Comparison of ENCODE assay signal across 14 mouse cellular contexts in genomic region chr4:131391119-131391923, GRCm38 (mm10).
DNase-seq lines count a peak whose midpoint lies in the region; ATAC-seq and TF ChIP-seq lines count a peak whose summit lies in the region.
"Had no signal": no experiment of that assay in that cellular context is flagged by ENCODE, and none has a peak within 500 bp of the region (broad histone marks: within the 10 kb centered on the region; RNA-seq: fewer than 3 reads in every experiment).

No protein-coding gene starts in this region.

- no peak overlapping the region for H3K9ac ChIP-seq in intestine, embryonic 15.5 days
- H3K9ac ChIP-seq in intestine, embryonic 16.5 days (ENCODE audit: low read depth, low read length) = no peak overlapping the region
- 0 out of 2 replicates have a peak overlapping the region, but pooled peaks have one; percentile 33 for H3K9ac ChIP-seq in CH12.LX (ENCODE audit: insufficient read depth, low read depth)
- H3K9ac ChIP-seq in hindbrain, embryonic 11.5 days (ENCODE audit: low read depth, low read length) = no peak overlapping the region
- no peak overlapping the region for H3K9ac ChIP-seq in midbrain, embryonic 13.5 days (replicated peaks)
- H3K9ac ChIP-seq in intestine, postnatal 0 days (ENCODE audit: low read depth, low read length) = no peak overlapping the region
- H3K9ac ChIP-seq: heart, embryonic 15.5 days; limb, embryonic 13.5 days had no signal

- TF ChIP-seq RAD21 in CH12.LX (IDR thresholded peaks at IDR 0.05; ENCODE audit: low read depth, low read length) = no peak; the same call in none of the 2 replicates

- H3K27ac ChIP-seq in intestine, embryonic 15.5 days = no peak overlapping the region
- H3K27ac ChIP-seq in intestine, embryonic 16.5 days (ENCODE audit: low read length) = no peak overlapping the region
- H3K27ac ChIP-seq in CH12.LX (ENCODE audit: insufficient read depth, low read depth) = peak overlapping the region; percentile 97
- H3K27ac ChIP-seq in hindbrain, embryonic 11.5 days (ENCODE audit: low read depth, low read length) = peak overlapping the region; percentile 66
- peak overlapping the region; percentile 56 for H3K27ac ChIP-seq in midbrain, embryonic 13.5 days
- H3K27ac ChIP-seq in intestine, postnatal 0 days (ENCODE audit: low read depth, low read length) = no peak overlapping the region
- H3K27ac ChIP-seq: heart, embryonic 15.5 days; limb, embryonic 13.5 days had no signal

- H3K4me2 ChIP-seq in intestine, embryonic 15.5 days (replicated peaks) = no peak overlapping the region
- no peak overlapping the region for H3K4me2 ChIP-seq in intestine, embryonic 16.5 days (ENCODE audit: low read depth, low read length)
- peak overlapping the region; percentile 86 for H3K4me2 ChIP-seq in CH12.LX (ENCODE audit: insufficient read depth, low read depth, poor library complexity, severe bottlenecking)
- no peak overlapping the region for H3K4me2 ChIP-seq in hindbrain, embryonic 11.5 days (replicated peaks; ENCODE audit: low read depth, low read length)
- no peak overlapping the region for H3K4me2 ChIP-seq in midbrain, embryonic 13.5 days (replicated peaks)
- H3K4me2 ChIP-seq in intestine, postnatal 0 days (replicated peaks; ENCODE audit: low read depth) = no peak overlapping the region
- H3K4me2 ChIP-seq: heart, embryonic 15.5 days; limb, embryonic 13.5 days had no signal

- TF ChIP-seq POLR2A in CH12.LX (IDR thresholded peaks at IDR 0.05; ENCODE audit: low read depth, low read length) = peak; percentile 37; the same call in 1 of the 2 replicates

- ATAC-seq in intestine, embryonic 15.5 days = peak; percentile 49
- no peak for ATAC-seq in intestine, embryonic 16.5 days
- ATAC-seq in hindbrain, embryonic 11.5 days (ENCODE audit: low FRiP score) = peak; percentile 86
- ATAC-seq in midbrain, embryonic 13.5 days = peak; percentile 53; the same call in 1 of the 2 replicates
- ATAC-seq in intestine, postnatal 0 days = no peak

- no peak overlapping the region for H3K4me3 ChIP-seq in intestine, embryonic 15.5 days (replicated peaks)
- no peak overlapping the region for H3K4me3 ChIP-seq in intestine, embryonic 16.5 days (ENCODE audit: low read length)
- H3K4me3 ChIP-seq in CH12.LX (replicated peaks in 1 of 3; ENCODE audit: low read depth in 2 of 3, low read length in 2 of 3, poor library complexity in 1 of 3) = no peak overlapping the region
- H3K4me3 ChIP-seq in hindbrain, embryonic 11.5 days (ENCODE audit: low read depth, low read length) = no peak overlapping the region
- no peak overlapping the region for H3K4me3 ChIP-seq in midbrain, embryonic 13.5 days (replicated peaks)
- no peak overlapping the region for H3K4me3 ChIP-seq in intestine, postnatal 0 days (ENCODE audit: low read depth, low read length)
- H3K4me3 ChIP-seq: heart, embryonic 15.5 days; limb, embryonic 13.5 days had no signal

- no peaks in the 10 kb centered on the region for H3K27me3 ChIP-seq in intestine, embryonic 15.5 days (replicated peaks)
- H3K27me3 ChIP-seq in intestine, embryonic 16.5 days (replicated peaks; ENCODE audit: control insufficient read depth, insufficient read depth, low read length) = no peaks in the 10 kb centered on the region
- no peaks in the 10 kb centered on the region for H3K27me3 ChIP-seq in CH12.LX (replicated peaks)
- no peaks in the 10 kb centered on the region for H3K27me3 ChIP-seq in hindbrain, embryonic 11.5 days (ENCODE audit: control insufficient read depth, insufficient read depth, low read length)
- H3K27me3 ChIP-seq in midbrain, embryonic 13.5 days = no peaks in the 10 kb centered on the region
- H3K27me3 ChIP-seq in intestine, postnatal 0 days (replicated peaks; ENCODE audit: control insufficient read depth, insufficient read depth, low read length) = no peaks in the 10 kb centered on the region
- H3K27me3 ChIP-seq: heart, embryonic 15.5 days had no signal

- WGBS in intestine, embryonic 15.5 days = 34% methylated on average over 10 of the region's 10 CpGs
- WGBS in intestine, embryonic 16.5 days = 38% methylated on average over 10 of the region's 10 CpGs
- 45% methylated on average over 10 of the region's 10 CpGs for WGBS in hindbrain, embryonic 11.5 days
- 46% methylated on average over 10 of the region's 10 CpGs for WGBS in midbrain, embryonic 13.5 days
- 31% methylated on average over 10 of the region's 10 CpGs for WGBS in intestine, postnatal 0 days

- DNase-seq in CH12.LX (ENCODE audit: extremely low read depth) = peak; percentile 98
- peak; percentile 70 for DNase-seq in hindbrain, embryonic 11.5 days (ENCODE audit: low spot score)
- no peak for DNase-seq in layer of hippocampus, postnatal 14 days (ENCODE audit: low spot score in 2 of 2)
- no peak for DNase-seq in layer of hippocampus, adult 8-10 months (ENCODE audit: low spot score in 2 of 2)
- DNase-seq: adrenal gland, postnatal 10 days; B cell, adult 2 months; cerebellum, adult 18-20 months; gastrocnemius, postnatal 10 days had no signal

- H3K9me3 ChIP-seq in intestine, embryonic 15.5 days = no peaks in the 10 kb centered on the region
- no peaks in the 10 kb centered on the region for H3K9me3 ChIP-seq in intestine, embryonic 16.5 days (ENCODE audit: control insufficient read depth, low read length)
- H3K9me3 ChIP-seq in CH12.LX (replicated peaks; ENCODE audit: low read length) = peaks cover 12% of the 10 kb centered on the region
- no peaks in the 10 kb centered on the region for H3K9me3 ChIP-seq in hindbrain, embryonic 11.5 days (ENCODE audit: control insufficient read depth, low read length)
- no peaks in the 10 kb centered on the region for H3K9me3 ChIP-seq in midbrain, embryonic 13.5 days
- H3K9me3 ChIP-seq in intestine, postnatal 0 days (ENCODE audit: control insufficient read depth) = no peaks in the 10 kb centered on the region; the same call in 1 of the 2 replicates
- H3K9me3 ChIP-seq: heart, embryonic 15.5 days had no signal

- dilution Hi-C loops in CH12.LX (cut with MboI; ENCODE audit: extremely low pct_ligation_motif_present, extremely low pct_unique_long_range_greater_than_20kb, low sequenced_read_pairs) = no loop called here

- no peak for TF ChIP-seq CTCF in CH12.LX (conservative IDR thresholded peaks at IDR 0.05 in 1 of 2, IDR thresholded peaks at IDR 0.05 in 1 of 2; ENCODE audit: low read depth in 2 of 2, low read length in 2 of 2)
- TF ChIP-seq CTCF in intestine, postnatal 0 days (IDR thresholded peaks at IDR 0.05; ENCODE audit: low read depth) = no peak

- no peaks in the 10 kb centered on the region for H3K79me2 ChIP-seq in CH12.LX (replicated peaks; ENCODE audit: control insufficient read depth, extremely low read depth, insufficient read depth, poor library complexity, severe bottlenecking)

- H3K4me1 ChIP-seq in intestine, embryonic 15.5 days (replicated peaks) = no peaks in the 10 kb centered on the region
- H3K4me1 ChIP-seq in intestine, embryonic 16.5 days (ENCODE audit: control insufficient read depth, insufficient read depth, low read length) = no peaks in the 10 kb centered on the region
- peaks cover 24 to 53% of the 10 kb centered on the region in 2 experiments for H3K4me1 ChIP-seq in CH12.LX (ENCODE audit: control insufficient read depth in 1 of 2, insufficient read depth in 2 of 2)
- H3K4me1 ChIP-seq in hindbrain, embryonic 11.5 days (replicated peaks; ENCODE audit: control insufficient read depth, insufficient read depth, low read length) = no peaks in the 10 kb centered on the region
- H3K4me1 ChIP-seq in midbrain, embryonic 13.5 days (replicated peaks) = peaks cover 24% of the 10 kb centered on the region
- H3K4me1 ChIP-seq in intestine, postnatal 0 days (replicated peaks; ENCODE audit: control insufficient read depth, insufficient read depth, low read length) = no peaks in the 10 kb centered on the region

- peak; percentile 95 for TF ChIP-seq EP300 in CH12.LX (IDR thresholded peaks at IDR 0.05; ENCODE audit: low read length)

- in situ Hi-C loops in CH12.LX (cut with MboI; ENCODE audit: low pct_ligation_motif_present, low pct_unique_long_range_greater_than_20kb, low sequenced_read_pairs) = no loop called here

- H3K36me3 ChIP-seq in intestine, embryonic 15.5 days = no peaks in the 10 kb centered on the region
- H3K36me3 ChIP-seq in intestine, embryonic 16.5 days (ENCODE audit: control insufficient read depth, insufficient read depth, low read length) = no peaks in the 10 kb centered on the region
- no peaks in the 10 kb centered on the region for H3K36me3 ChIP-seq in CH12.LX (replicated peaks in 1 of 2; ENCODE audit: control insufficient read depth in 1 of 2, insufficient read depth in 1 of 2, low read length in 1 of 2)
- no peaks in the 10 kb centered on the region for H3K36me3 ChIP-seq in hindbrain, embryonic 11.5 days (ENCODE audit: control insufficient read depth, insufficient read depth, low read length)
- no peaks in the 10 kb centered on the region for H3K36me3 ChIP-seq in midbrain, embryonic 13.5 days
- no peaks in the 10 kb centered on the region for H3K36me3 ChIP-seq in intestine, postnatal 0 days (ENCODE audit: control insufficient read depth, insufficient read depth)
- H3K36me3 ChIP-seq: heart, embryonic 15.5 days; limb, embryonic 13.5 days had no signal

TF ChIP-seq in CH12.LX, 34 proteins besides CTCF, POLR2A, EP300 and RAD21 (continues in another document):
- TF ChIP-seq TBP (conservative IDR thresholded peaks at IDR 0.05; ENCODE audit: low read depth, low read length) = 0 out of 2 replicates have a peak, but pooled peaks have one; percentile 26
- TF ChIP-seq PAX5 (IDR thresholded peaks at IDR 0.05; ENCODE audit: low read length) = no peak
- TF ChIP-seq ETS1 (conservative IDR thresholded peaks at IDR 0.05; ENCODE audit: low read depth, low read length) = peak; percentile 96
- 0 out of 2 replicates have a peak, but pooled peaks have one; percentile 54 for TF ChIP-seq E2F4 (IDR thresholded peaks at IDR 0.05; ENCODE audit: insufficient replicate concordance, low read depth, low read length)
- TF ChIP-seq BHLHE40 (IDR thresholded peaks at IDR 0.05; ENCODE audit: low read depth, low read length) = peak; percentile 97
- no peak for TF ChIP-seq UBTF (IDR thresholded peaks at IDR 0.05; ENCODE audit: low read depth, low read length)
- peak; percentile 73; the same call in 1 of the 2 replicates for TF ChIP-seq MYC (IDR thresholded peaks at IDR 0.05; ENCODE audit: low read depth, low read length)
- TF ChIP-seq NRF1 (IDR thresholded peaks at IDR 0.05; ENCODE audit: low read depth, low read length) = peak; percentile 65
- peak; percentile 85 for TF ChIP-seq JUND (conservative IDR thresholded peaks at IDR 0.05; ENCODE audit: low read depth, low read length)
- TF ChIP-seq GABPA (IDR thresholded peaks at IDR 0.05; ENCODE audit: insufficient replicate concordance, low read depth, low read length) = no peak
- TF ChIP-seq USF1 (IDR thresholded peaks at IDR 0.05; ENCODE audit: low read depth, low read length) = no peak
- peak; percentile 74 for TF ChIP-seq ZMIZ1 (IDR thresholded peaks at IDR 0.05; ENCODE audit: low read depth, low read length)
- TF ChIP-seq JUN (IDR thresholded peaks at IDR 0.05; ENCODE audit: insufficient read depth, low read depth, low read length) = peak; percentile 92
- peak; percentile 49; the same call in 1 of the 2 replicates for TF ChIP-seq ELF1 (IDR thresholded peaks at IDR 0.05; ENCODE audit: low read depth, low read length)
- no peak for TF ChIP-seq USF2 (conservative IDR thresholded peaks at IDR 0.05; ENCODE audit: low read depth, low read length)
- no peak for TF ChIP-seq NELFE (IDR thresholded peaks at IDR 0.05; ENCODE audit: low read depth, low read length)

Comparison
In these comparisons a context has a peak if more than half of its experiments do, and no peak if none do; other contexts are left out.
1. ATAC-seq: peak in intestine, embryonic 15.5 days (single experiment), hindbrain, embryonic 11.5 days (single experiment) and midbrain, embryonic 13.5 days (single experiment); none in intestine, embryonic 16.5 days (single experiment) and intestine, postnatal 0 days (single experiment).
2. H3K27ac ChIP-seq: peak in CH12.LX (single experiment), hindbrain, embryonic 11.5 days (single experiment) and midbrain, embryonic 13.5 days (single experiment); none in intestine, embryonic 15.5 days (single experiment), intestine, embryonic 16.5 days (single experiment) and intestine, postnatal 0 days (single experiment).
3. DNase-seq: peak in CH12.LX (single experiment) and hindbrain, embryonic 11.5 days (single experiment); none in layer of hippocampus, postnatal 14 days (0 of 2) and layer of hippocampus, adult 8-10 months (0 of 2).